Mouse (Mus musculus): Measurements from ENCODE around the gene E130218I03Rik. TPM values are rescaled to one million over a fixed set of nuclear protein-coding genes. Genes with fewer than 3 reads are reported as not detected.
A peak's percentile ranks its signal among the peaks of the same experiment; 100 is the strongest.
"Not testable (repeated sequence)": the region's sequence is repeated elsewhere in the genome, so short reads cannot be mapped to it uniquely, and the experiment has no call there.

Gene E130218I03Rik
- polyA plus RNA-seq, 1 experiment from 2014 or later: 0.52 TPM

DNA sequence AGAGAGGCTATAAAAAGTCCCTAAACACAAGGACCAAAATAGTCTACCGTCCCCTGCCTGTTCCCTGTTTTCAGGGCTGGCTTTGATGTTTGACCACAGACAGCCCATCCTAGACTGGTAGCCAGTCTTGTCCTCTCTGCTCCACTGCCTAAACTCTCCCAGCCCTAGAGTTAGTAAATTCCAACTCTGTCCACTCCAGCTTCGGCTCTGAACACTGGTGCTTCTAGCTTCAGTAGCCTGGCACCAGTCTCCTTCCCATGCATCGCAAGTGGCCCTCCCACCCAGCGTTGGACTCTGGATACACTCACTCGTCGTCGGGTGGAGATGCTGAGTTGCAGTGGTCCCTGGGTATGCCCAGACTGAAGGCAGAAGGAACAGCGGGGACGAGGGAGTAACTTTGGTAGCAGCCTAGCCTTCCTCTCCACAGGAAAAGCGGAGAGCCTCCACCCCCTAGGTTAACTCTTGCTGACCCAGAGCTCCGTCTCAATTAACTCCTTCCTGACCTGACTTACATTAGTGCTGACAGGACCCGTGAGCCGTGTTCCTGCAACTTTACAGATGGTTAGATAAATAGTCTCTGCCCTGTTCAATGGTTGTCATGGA is 10.4 kb downstream of the E130218I03Rik start, which contains the start of gene Grrp1:
TSS of gene Grrp1 (minus strand) at position 385 of the 603 bp plus-strand sequence.
- peaks cover 80% of the 10 kb centered on the region for H3K4me1 ChIP-seq
- H3K27me3 ChIP-seq: peaks cover 81% of the 10 kb centered on the region
- H3K9ac ChIP-seq: no peak within 1 kb of the TSS
- H3K36me3 ChIP-seq (replicated peaks): no peaks in the 10 kb centered on the region
- WGBS: under 1% methylated on average over 13 of the region's 13 CpGs
- H3K9me3 ChIP-seq: no peaks in the 10 kb centered on the region
- H3K4me2 ChIP-seq: peak within 1 kb of the TSS; percentile 35
- H3K27ac ChIP-seq: no peak within 1 kb of the TSS
- no peak for ATAC-seq (ENCODE audit: low FRiP score)
- H3K4me3 ChIP-seq (replicated peaks): peak within 1 kb of the TSS; percentile 16; the same call in 1 of the 2 replicates

DNA sequence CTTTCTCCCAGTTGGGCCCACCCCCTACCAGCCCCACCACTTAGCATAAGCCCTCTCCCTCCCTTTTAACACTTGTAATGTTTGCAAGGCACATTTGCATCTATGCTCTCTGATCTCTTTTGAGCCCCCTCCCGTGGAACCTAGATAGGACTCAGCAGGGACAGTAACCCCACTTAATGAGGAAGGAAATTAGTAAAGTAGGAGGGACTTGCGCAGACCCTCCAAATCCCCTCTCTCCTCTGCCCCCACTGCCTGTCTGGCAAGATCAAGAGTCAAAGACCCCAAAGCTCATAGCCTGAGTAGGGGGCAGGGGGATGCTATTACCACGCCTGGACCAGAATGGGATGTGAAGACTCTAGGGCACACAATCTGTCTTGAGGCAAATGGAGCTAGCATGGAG is 11.4 kb downstream of the E130218I03Rik start:
- Histone ChIP-seq H3K4me3 (replicated peaks) (no peak overlapping the region), H3K27ac (no peak overlapping the region), H3K9me3 (no peaks in the 10 kb centered on the region), H3K4me1 (peaks cover 73% of the 10 kb centered on the region), H3K9ac (no peak overlapping the region), H3K36me3 (replicated peaks) (no peaks in the 10 kb centered on the region), H3K27me3 (peaks cover 71% of the 10 kb centered on the region), H3K4me2 (no peak overlapping the region)
- 12% methylated on average over 3 of the region's 3 CpGs for WGBS
- no peak for ATAC-seq (ENCODE audit: low FRiP score)

DNA sequence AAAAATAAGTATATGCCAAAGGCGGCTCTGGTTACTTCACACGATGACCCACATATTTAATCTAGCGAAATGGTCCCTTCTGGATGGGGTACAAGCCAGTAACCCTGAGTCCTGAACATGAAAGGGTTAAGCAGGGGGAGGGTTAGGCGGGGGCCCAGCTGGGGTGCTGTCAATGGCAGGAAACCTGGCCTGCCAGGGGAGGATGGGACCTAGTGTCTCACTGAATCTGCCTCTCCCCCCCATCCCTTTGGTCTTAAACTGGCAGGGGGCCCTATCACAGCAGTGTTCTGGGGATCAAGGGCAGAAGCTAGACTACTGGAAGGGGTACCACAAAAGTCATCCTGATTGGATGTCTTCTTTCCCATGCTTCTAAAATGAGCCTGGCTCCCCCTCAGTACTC is 12.4 kb downstream of the E130218I03Rik start:
- no peak overlapping the region for H3K4me3 ChIP-seq (replicated peaks)
- no peak overlapping the region for H3K27ac ChIP-seq
- no peaks in the 10 kb centered on the region for H3K9me3 ChIP-seq
- WGBS: 15% methylated on average over 4 of the region's 4 CpGs
- no peak for ATAC-seq (ENCODE audit: low FRiP score)
- H3K4me1 ChIP-seq: peaks cover 64% of the 10 kb centered on the region
- H3K36me3 ChIP-seq (replicated peaks): no peaks in the 10 kb centered on the region
- no peak overlapping the region for H3K9ac ChIP-seq
- no peak overlapping the region for H3K4me2 ChIP-seq
- peaks cover 61% of the 10 kb centered on the region for H3K27me3 ChIP-seq

DNA sequence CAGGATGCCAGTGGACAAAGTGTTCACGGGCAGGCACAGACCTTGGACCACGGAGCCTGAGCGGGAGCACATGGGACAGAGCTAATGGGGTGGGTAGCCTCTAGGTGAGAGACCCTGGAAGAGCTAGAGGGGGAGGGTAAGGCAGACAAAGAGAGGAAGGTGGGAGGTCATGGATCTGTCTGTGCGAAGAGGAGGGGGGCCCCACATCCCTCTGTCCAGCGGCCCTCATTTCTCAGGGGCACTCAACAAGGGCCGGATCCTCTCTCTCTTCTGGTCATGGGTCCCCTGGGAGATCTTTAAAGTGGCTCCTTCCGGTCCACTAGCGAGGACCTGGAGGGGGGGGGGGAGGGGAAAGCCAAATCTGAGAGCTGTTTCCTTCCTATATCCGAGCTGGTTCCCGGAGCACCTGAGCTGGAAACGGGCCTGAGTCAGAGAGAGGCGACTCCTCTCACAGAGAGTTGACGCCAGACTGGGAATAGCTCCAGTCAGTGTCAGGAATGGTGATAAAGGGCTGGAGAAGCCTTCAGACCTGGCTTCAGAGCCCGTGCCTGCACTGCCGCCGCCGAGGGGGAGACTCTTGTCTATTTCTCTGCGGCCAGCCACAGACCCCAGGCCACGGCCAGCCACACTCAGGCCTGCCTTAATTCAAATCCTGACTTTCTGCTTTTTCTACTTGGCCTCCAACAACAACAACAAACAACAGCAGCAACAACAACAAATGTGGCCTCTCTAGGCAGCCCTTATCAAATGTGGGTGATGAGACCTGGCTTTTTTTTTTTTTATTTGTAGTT is 13.1 kb downstream of the E130218I03Rik start:
- 8% methylated on average over 19 of the region's 19 CpGs for WGBS
- no peak overlapping the region for H3K4me3 ChIP-seq (replicated peaks)

DNA sequence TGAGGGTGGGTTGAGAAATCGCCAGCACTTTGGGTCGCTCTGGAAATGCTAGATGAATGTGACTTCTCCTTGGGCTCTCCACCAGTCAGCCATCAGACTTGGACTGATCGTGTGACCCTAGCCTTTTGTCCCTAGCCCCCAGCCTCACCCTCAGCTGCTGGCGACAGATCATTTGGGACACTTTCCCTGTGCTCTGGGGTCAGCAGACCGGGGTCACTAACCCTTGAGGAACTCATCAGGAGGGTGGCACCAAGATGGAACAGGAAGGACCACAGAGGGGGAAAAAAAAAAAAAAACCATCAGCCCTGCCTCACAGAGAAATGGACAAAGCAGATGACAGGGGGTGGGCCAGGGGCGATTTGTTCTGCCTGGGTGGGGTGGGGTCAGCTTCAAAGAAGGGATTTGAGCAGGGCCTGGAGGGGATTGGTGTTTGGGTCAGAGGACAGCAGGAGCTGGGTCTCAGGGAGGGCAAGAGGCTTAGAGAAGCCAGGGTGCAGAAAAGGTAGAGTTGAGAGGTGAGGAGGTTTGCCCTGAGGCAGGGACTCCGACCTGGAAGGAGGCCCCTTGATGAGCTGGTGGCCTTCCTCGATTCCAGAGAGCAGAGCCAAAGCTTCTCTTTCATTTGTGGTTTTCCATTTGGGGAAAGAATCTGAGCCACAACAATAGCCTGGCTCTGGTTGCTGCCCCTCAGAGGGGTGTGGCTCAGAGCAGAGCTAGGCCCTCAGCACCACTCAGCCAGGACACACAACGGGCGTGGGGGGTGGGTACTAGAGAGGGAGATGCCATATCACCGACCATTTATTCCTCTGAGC is 13.9 kb downstream of the E130218I03Rik start:
- Histone ChIP-seq H3K9ac (no peak overlapping the region), H3K9me3 (no peaks in the 10 kb centered on the region), H3K4me3 (replicated peaks) (no peak overlapping the region), H3K27me3 (peaks cover 45% of the 10 kb centered on the region), H3K27ac (no peak overlapping the region), H3K4me2 (no peak overlapping the region), H3K4me1 (peaks cover 49% of the 10 kb centered on the region), H3K36me3 (replicated peaks) (no peaks in the 10 kb centered on the region)
- no peak for ATAC-seq (ENCODE audit: low FRiP score)
- WGBS: 6% methylated on average over 11 of the region's 11 CpGs

More for the DNA sequence above, 13.1 kb downstream of the E130218I03Rik start:
- Histone ChIP-seq H3K9ac (no peak overlapping the region), H3K27ac (no peak overlapping the region), H3K9me3 (no peaks in the 10 kb centered on the region), H3K36me3 (replicated peaks) (no peaks in the 10 kb centered on the region), H3K4me1 (peaks cover 57% of the 10 kb centered on the region), H3K27me3 (peaks cover 53% of the 10 kb centered on the region), H3K4me2 (no peak overlapping the region)
- no peak for ATAC-seq (ENCODE audit: low FRiP score)

DNA sequence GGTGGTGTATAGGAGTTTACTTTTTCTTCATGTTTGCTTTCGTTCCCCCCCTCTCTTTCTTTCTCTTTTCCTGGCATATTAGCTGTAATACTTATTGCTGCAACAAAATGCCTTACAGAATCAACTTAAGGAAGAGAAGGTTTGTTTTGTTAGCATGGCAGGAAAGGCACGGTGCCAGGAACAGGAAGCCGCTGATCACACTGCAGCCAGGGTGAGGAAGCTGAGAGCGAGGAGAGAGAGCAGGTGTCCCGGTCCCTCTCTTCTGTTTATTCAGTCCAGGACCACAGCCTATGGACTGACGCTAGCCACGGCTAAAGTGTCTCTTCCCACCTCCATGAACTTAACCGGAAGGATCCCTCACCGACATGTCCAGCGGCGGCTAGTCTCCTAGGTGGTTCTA is 14.9 kb downstream of the E130218I03Rik start:
- WGBS: 69% methylated on average over 11 of the region's 11 CpGs
- no peak overlapping the region for H3K27ac ChIP-seq
- no peak overlapping the region for H3K4me2 ChIP-seq
- H3K4me1 ChIP-seq: peaks cover 43% of the 10 kb centered on the region
- peaks cover 36% of the 10 kb centered on the region for H3K27me3 ChIP-seq
- no peaks in the 10 kb centered on the region for H3K9me3 ChIP-seq
- H3K36me3 ChIP-seq (replicated peaks): no peaks in the 10 kb centered on the region
- no peak for ATAC-seq (ENCODE audit: low FRiP score)
- H3K9ac ChIP-seq: no peak overlapping the region
- H3K4me3 ChIP-seq (replicated peaks): no peak overlapping the region

DNA sequence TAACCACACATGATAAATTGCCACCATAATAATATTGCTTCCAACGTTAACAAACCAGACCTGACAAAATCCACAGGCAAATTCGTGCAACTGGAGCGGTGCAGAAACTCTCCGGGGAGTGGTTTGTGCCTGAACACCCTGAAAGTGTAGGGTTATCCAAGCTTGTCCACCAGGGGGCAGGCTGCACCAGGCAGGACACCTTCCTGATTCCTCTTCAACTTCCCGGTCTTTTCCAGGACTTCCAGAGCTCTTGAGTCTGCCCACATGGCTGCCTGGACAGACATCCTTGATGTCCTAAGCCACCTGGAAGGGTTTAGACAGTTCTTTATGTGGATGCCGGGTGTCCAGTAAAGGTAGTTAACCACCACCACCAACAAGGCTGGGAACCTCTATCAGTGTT is 19.7 kb downstream of the E130218I03Rik start:
- Histone ChIP-seq H3K9ac (no peak overlapping the region), H3K27me3 (no peaks in the 10 kb centered on the region), H3K4me2 (no peak overlapping the region), H3K27ac (no peak overlapping the region), H3K4me1 (no peaks in the 10 kb centered on the region), H3K36me3 (replicated peaks) (no peaks in the 10 kb centered on the region), H3K4me3 (replicated peaks) (no peak overlapping the region), H3K9me3 (no peaks in the 10 kb centered on the region)
- ATAC-seq (ENCODE audit: low FRiP score): no peak
- WGBS: 41% methylated on average over 6 of the region's 6 CpGs

DNA sequence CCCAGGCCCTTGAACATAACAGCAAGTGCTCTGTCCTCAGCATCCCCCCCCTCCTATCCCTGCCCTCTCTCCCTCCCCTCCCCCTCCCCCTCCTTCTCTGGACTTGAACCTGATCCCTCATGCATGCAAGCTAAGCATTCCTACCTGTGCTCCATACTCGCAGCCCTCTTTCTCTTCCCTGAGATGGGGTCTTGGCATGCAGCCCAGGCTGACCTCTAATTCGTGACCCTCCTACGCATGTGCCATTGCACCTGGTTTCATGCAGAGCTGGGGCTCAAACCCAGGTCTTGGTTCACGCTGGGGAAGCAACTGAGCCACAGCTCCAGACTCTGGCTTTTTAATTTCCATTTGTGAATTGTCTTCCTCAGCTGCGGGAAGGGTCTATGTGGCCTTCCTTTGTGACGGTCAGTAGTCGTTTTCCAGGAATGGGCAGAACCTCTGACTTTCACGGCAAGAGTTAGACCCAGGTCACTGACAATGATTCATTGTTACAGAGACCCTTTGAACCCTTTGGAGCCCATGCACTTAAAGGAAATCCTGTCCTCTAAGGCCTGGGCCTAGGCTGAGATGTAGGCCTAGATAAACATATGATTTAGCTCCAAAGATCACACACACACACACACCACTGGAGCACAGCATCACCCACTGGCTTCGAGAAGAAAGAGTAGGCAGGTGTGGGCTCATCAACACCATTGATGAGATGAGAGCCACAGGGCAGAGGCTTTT is 22.6 kb downstream of the E130218I03Rik start:
- Histone ChIP-seq H3K4me2 (no peak overlapping the region), H3K9me3 (no peaks in the 10 kb centered on the region), H3K27ac (no peak overlapping the region), H3K36me3 (replicated peaks) (no peaks in the 10 kb centered on the region), H3K9ac (no peak overlapping the region), H3K27me3 (no peaks in the 10 kb centered on the region), H3K4me3 (replicated peaks) (no peak overlapping the region), H3K4me1 (no peaks in the 10 kb centered on the region)
- WGBS: 71% methylated on average over 9 of the region's 9 CpGs
- ATAC-seq (ENCODE audit: low FRiP score): no peak

DNA sequence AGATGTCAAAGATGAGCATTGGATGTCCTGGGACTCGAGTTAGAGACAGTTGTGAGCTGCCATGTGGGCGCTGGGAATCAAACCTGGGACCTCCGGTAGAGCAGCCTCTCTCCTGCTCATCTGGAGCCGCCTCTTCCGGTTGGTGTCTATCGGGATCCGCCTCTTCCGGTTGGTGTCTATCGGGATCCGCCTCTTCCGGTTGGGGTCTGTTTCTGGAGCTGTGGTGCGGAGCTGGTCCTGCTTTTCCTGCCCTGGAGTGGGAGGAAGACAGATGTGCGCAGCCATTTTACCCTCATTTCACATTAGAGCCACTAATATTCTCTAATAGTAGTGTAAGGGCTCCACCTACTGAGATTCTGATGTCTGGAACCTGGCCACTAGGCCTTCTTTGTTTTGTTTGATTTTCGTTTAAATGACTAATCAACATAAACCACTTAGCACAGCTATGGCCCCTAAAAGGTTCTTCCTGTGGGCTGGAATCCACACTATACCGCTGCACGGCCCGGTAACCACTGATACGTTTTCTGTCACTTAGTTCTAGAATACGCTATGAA is 24.7 kb downstream of the E130218I03Rik start:
- no peak overlapping the region for H3K9ac ChIP-seq
- no peak for ATAC-seq (ENCODE audit: low FRiP score)
- H3K27me3 ChIP-seq: no peaks in the 10 kb centered on the region
- no peaks in the 10 kb centered on the region for H3K36me3 ChIP-seq (replicated peaks)
- WGBS: 88% methylated on average over 19 of the region's 19 CpGs
- no peaks in the 10 kb centered on the region for H3K4me1 ChIP-seq
- H3K9me3 ChIP-seq: no peaks in the 10 kb centered on the region
- H3K4me2 ChIP-seq: no peak overlapping the region
- H3K4me3 ChIP-seq (replicated peaks): no peak overlapping the region
- H3K27ac ChIP-seq: no peak overlapping the region

DNA sequence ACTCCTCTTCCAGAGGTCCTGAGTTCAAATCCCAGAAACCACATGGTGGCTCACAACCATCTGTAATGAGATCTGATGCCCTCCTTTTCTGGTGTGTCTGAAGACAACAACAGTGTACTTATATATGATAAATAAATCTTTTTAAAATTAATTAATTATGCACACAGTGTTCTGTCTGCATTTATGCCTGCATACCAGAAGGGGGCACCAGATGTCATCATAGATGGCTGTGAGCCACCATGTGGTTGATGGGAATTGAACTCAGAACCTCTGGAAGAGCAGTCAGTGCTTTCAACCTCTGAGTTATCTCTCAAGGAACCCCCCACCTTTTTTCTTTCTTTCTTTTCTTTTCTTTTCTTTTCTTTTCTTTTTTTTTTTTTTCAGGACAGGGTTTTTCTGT is 26.2 kb downstream of the E130218I03Rik start:
- not testable (repeated sequence) for H3K4me2 ChIP-seq; H3K27me3 ChIP-seq; H3K36me3 ChIP-seq (replicated peaks); H3K9me3 ChIP-seq; H3K4me3 ChIP-seq (replicated peaks); ATAC-seq (ENCODE audit: low FRiP score); H3K27ac ChIP-seq; H3K9ac ChIP-seq; H3K4me1 ChIP-seq

DNA sequence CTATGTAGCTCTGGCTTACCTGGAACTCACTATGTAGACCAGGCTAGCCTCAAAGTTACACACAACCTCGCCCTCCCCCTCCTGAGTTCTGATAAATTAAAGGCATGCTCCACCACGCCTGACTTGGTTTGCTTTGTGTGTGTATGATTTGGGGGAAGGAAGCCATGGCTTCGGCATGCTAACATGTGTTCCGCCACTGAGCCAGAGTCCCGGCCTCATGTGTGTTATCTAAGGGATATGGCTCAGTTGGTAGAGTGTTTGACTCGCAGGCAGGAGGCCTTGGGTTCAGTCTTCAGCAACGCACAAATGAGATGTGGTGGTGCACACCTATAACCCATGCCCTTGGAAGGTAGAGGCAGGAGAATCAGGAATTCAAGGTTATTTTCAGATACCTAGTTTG is 28.5 kb downstream of the E130218I03Rik start:
- Histone ChIP-seq H3K4me3 (replicated peaks) (no peak overlapping the region), H3K4me2 (no peak overlapping the region), H3K9me3 (no peaks in the 10 kb centered on the region), H3K27ac (no peak overlapping the region), H3K9ac (no peak overlapping the region), H3K27me3 (no peaks in the 10 kb centered on the region), H3K36me3 (replicated peaks) (peaks cover 15% of the 10 kb centered on the region), H3K4me1 (no peaks in the 10 kb centered on the region)
- ATAC-seq (ENCODE audit: low FRiP score): no peak
- WGBS: 85% methylated on average over 7 of the region's 7 CpGs
